Mouse (Mus musculus) hindbrain, embryonic 11.5 days (tissue): Measurements from ENCODE around the gene Armc6. TPM values are rescaled to one million over a fixed set of nuclear protein-coding genes. Genes with fewer than 3 reads are reported as not detected.

Source experiments
- ATAC-seq: fragments of 200-750 bp; cut with Nextera tagmentation; 2 replicates; pipeline ENCODE4 v1.8.0; 2017; ENCODE audit warnings: mild to moderate bottlenecking, moderate TSS enrichment, moderate library complexity; ENCODE audit not compliant: low FRiP score
- DNase-seq: peaks from one replicate; pipeline ENCODE4 v3.0.0-alpha.2; 2015; ENCODE audit warnings: low spot score
- H3K27ac ChIP-seq: fragments of 300-500 bp; sonication (generic); 2 replicates; pipeline ENCODE4 v1.5.1; 2014; ENCODE audit warnings: mild to moderate bottlenecking, low read depth, low read length
- H3K27me3 ChIP-seq: fragments of 300-500 bp; sonication (generic); 2 replicates; pipeline ENCODE4 v1.6.1; 2014; ENCODE audit warnings: mild to moderate bottlenecking, low read length, moderate library complexity, mixed read lengths; ENCODE audit not compliant: control insufficient read depth, insufficient read depth
- H3K36me3 ChIP-seq: fragments of 300-500 bp; sonication (generic); 2 replicates; pipeline ENCODE4 v1.6.1; 2014; ENCODE audit warnings: mild to moderate bottlenecking, low read length, moderate library complexity, mixed read lengths; ENCODE audit not compliant: control insufficient read depth, insufficient read depth
- H3K4me1 ChIP-seq: fragments of 300-500 bp; sonication (generic); replicated peaks from 2 replicates; pipeline ENCODE4 v1.6.1; 2014; ENCODE audit warnings: low read length, mixed read lengths; ENCODE audit not compliant: control insufficient read depth, insufficient read depth
- H3K4me2 ChIP-seq: fragments of 300-500 bp; sonication (generic); replicated peaks from 2 replicates; pipeline ENCODE4 v1.6.1; 2014; ENCODE audit warnings: mild to moderate bottlenecking, low read depth, low read length
- H3K4me3 ChIP-seq: fragments of 300-500 bp; sonication (generic); 2 replicates; pipeline ENCODE4 v1.5.1; 2014; ENCODE audit warnings: low read depth, low read length
- H3K9ac ChIP-seq: fragments of 300-500 bp; sonication (generic); 2 replicates; pipeline ENCODE4 v1.6.1; 2014; ENCODE audit warnings: low read depth, low read length
- H3K9me3 ChIP-seq: fragments of 300-500 bp; sonication (generic); 2 replicates; pipeline ENCODE4 v1.6.1; 2016; ENCODE audit warnings: low read length; ENCODE audit not compliant: control insufficient read depth
- WGBS: fragments of 180-500 bp; shearing (Covaris S2); extraction: QIAGEN DNeasy Blood & Tissue Kit; methylation state at CpG from one replicate; pipeline ENCODE4 v1.1.7; 2014; 5-methylcytosine and 5-hydroxymethylcytosine counted together
- polyA plus RNA-seq: library from polyadenylated mRNA; unstranded; fragments of >200 nt; fragmentation: Nextera tagmentation; extraction: Ambion mirVana; gene quantifications from 2 replicates; pipeline ENCODE4 v1.2.1, GENCODE M21; 2014

Armc6 gene
- polyA plus RNA-seq, 1 experiment from 2014 or later = 37.5 TPM

- ATAC-seq (no peak), DNase-seq (no peak)
- Histone ChIP-seq H3K9ac (no peak overlapping the region), H3K27me3 (no peaks in the 10 kb centered on the region), H3K4me1 (no peaks in the 10 kb centered on the region), H3K4me2 (no peak overlapping the region), H3K4me3 (no peak overlapping the region), H3K36me3 (no peaks in the 10 kb centered on the region), H3K27ac (no peak overlapping the region), H3K9me3 (no peaks in the 10 kb centered on the region)
- 68% methylated on average over 5 of the region's 5 CpGs for WGBS
These were observed 34.1 kb downstream of the Armc6 start for GRCm38 (mm10) chr8:70200098-70200681.

DNA sequence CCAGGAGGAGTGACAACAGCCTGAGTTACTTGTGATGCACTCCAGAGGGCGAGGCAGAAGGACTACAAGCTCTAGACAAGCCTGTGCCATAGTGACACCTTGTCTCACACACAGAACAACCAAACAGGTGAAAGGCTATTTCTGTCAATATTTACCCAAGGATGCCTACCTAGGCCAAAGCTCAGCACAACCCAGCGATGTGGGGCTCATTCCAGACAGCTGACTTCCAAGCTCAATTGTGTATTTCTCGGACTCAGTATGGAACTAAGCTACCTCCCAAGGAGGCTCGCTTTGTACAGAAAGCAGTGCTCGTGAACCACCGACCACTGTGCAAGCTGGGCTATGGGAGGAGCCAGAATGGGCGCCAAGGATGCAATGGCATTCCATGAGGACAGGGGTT lies 36.7 kb downstream of the Armc6 start:
- Histone ChIP-seq H3K36me3 (no peaks in the 10 kb centered on the region), H3K4me3 (no peak overlapping the region), H3K27me3 (no peaks in the 10 kb centered on the region), H3K27ac (no peak overlapping the region), H3K4me2 (no peak overlapping the region), H3K9ac (no peak overlapping the region), H3K4me1 (no peaks in the 10 kb centered on the region), H3K9me3 (no peaks in the 10 kb centered on the region)
- DNase-seq (no peak), ATAC-seq (no peak)
- 49% methylated on average over 7 of the region's 7 CpGs for WGBS

DNA sequence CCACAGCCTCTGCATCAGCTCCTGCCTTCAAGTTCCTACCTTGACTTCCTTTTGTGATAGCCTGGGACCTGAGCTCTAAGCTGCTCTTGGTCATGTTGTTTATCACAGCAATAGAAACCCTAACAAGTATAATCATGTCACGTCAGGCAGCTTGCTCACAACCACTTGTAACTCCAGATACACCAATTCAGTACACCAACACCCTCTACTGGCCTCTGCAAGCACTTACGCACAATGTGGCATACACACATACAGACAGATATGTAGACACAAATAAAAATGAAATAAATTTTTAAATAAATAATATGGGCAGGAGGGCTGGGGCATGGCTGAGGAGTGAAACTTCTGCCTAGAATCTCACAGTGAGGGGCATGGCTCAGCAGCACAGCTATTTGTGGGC lies 38.5 kb downstream of the Armc6 start:
- Histone ChIP-seq H3K27me3 (no peaks in the 10 kb centered on the region), H3K4me3 (no peak overlapping the region), H3K9ac (no peak overlapping the region), H3K9me3 (no peaks in the 10 kb centered on the region), H3K36me3 (no peaks in the 10 kb centered on the region), H3K4me1 (no peaks in the 10 kb centered on the region), H3K27ac (no peak overlapping the region), H3K4me2 (no peak overlapping the region)
- 88% methylated on average over 2 of the region's 2 CpGs for WGBS
- no peak for DNase-seq
- no peak for ATAC-seq

DNA sequence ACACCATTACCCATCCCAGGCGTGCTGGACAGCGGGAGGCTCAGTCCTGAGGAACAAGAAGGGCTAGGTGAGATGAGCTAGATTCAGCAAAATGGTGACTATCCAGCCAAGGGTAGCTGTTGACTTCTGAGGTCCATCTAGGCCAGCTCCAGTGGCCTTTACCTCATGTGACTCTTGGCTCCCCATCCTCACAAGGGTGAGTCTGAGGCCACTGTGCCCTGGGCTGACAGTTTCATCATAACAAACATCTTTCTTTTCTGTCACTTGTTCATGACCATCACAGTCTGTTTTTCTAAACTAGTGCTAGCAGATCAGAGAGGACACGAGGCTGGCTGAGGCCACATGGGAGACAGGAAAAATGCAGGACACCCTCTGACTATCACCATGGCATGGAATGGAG lies 40.1 kb downstream of the Armc6 start:
- Histone ChIP-seq H3K9ac (no peak overlapping the region), H3K9me3 (no peaks in the 10 kb centered on the region), H3K4me1 (no peaks in the 10 kb centered on the region), H3K4me2 (no peak overlapping the region), H3K27me3 (no peaks in the 10 kb centered on the region), H3K36me3 (no peaks in the 10 kb centered on the region), H3K27ac (no peak overlapping the region), H3K4me3 (no peak overlapping the region)
- WGBS = 79% methylated on average over 3 of the region's 3 CpGs
- no peak for DNase-seq
- no peak for ATAC-seq

DNA sequence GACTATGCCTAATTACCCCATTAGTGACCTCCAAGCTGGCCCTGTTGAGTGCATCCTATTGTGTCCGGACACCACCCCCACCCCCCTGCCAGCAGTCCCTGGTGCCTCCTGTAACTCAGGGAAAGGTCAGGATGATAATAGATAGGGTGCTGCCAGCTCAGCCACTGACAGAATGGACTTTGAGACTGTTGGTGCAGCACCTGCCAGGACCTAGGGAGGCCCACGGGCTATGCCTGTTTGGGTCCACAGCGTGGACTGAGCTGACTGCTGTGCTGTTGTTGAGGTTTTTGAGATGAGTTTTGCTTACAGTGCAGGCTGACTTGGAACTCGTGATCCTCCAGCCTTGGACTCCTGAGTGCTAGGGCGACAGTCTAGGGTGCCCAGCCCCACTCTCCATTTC lies 41.0 kb downstream of the Armc6 start:
- H3K27me3 ChIP-seq = no peaks in the 10 kb centered on the region
- no peak overlapping the region for H3K4me3 ChIP-seq
- no peaks in the 10 kb centered on the region for H3K36me3 ChIP-seq
- WGBS = 50% methylated on average over 5 of the region's 5 CpGs
- no peak overlapping the region for H3K4me2 ChIP-seq
- no peak overlapping the region for H3K9ac ChIP-seq
- no peaks in the 10 kb centered on the region for H3K9me3 ChIP-seq
- DNase-seq = no peak
- ATAC-seq = no peak
- H3K27ac ChIP-seq = no peak overlapping the region
- no peaks in the 10 kb centered on the region for H3K4me1 ChIP-seq

DNA sequence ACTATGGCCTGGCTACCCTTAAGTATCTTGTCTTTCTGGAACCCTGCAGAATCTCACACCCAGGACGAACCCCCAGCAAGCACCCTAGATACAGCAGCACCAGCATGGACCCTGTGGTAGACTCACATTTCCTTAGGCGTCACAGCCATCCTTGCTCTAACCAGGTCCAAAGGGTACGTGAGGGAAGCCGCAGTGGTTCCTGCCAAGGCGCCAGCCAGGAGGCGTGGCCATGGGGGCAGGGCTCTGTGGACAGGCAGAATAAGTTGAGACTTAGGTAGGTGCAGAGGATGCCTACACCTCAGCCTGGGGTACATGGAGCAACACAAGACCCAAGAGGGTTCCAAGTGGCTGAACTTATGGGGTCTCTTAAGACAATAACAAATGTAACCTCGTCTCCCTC lies 45.6 kb downstream of the Armc6 start:
- DNase-seq (no peak), ATAC-seq (no peak)
- H3K4me3 ChIP-seq = no peak overlapping the region
- no peak overlapping the region for H3K9ac ChIP-seq
- no peaks in the 10 kb centered on the region for H3K27me3 ChIP-seq
- H3K4me2 ChIP-seq = no peak overlapping the region
- H3K9me3 ChIP-seq = no peaks in the 10 kb centered on the region
- no peaks in the 10 kb centered on the region for H3K36me3 ChIP-seq
- no peak overlapping the region for H3K27ac ChIP-seq
- WGBS = 71% methylated on average over 7 of the region's 7 CpGs
- H3K4me1 ChIP-seq = no peaks in the 10 kb centered on the region

DNA sequence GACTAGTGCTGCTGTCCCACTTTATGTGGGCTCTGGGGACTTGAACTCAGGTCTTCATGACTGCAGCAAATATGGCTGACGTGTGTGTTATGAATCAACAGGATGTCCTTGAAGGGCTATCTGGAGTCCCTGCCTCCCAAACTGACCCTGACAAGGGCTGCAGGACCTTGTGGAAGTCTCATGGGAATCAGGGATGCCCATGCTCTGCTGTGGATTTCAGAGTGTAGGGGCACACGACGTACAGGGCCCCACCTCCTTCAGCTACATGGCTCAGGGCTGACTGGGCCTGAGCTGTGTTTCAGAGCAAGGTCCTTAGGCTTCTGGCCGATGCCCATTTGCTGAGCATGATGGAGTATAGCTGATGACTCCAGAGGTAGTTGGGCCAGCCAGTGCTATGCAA lies 51.1 kb downstream of the Armc6 start:
- no peak overlapping the region for H3K4me3 ChIP-seq
- no peak overlapping the region for H3K27ac ChIP-seq
- no peaks in the 10 kb centered on the region for H3K27me3 ChIP-seq
- no peak overlapping the region for H3K9ac ChIP-seq
- H3K4me2 ChIP-seq = no peak overlapping the region
- no peak for DNase-seq
- no peak for ATAC-seq
- H3K36me3 ChIP-seq = no peaks in the 10 kb centered on the region
- 90% methylated on average over 4 of the region's 4 CpGs for WGBS
- no peaks in the 10 kb centered on the region for H3K4me1 ChIP-seq
- H3K9me3 ChIP-seq = no peaks in the 10 kb centered on the region

DNA sequence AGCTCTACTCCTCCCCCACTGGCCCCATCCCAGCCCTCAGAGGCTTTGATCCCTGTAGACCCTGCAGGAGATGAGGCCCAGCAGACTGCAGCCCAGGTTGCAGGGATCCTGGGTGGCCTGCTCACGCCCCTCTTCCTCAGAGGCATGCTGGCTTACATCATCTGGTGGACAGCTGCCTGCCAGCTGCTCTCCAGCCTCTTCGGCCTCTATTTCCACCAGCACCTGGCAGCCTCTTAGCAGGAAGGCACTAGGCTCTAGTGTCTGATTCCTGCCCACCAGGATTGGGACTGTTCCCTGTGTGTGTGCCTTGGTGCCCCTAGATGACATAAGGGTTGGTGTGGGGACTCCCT lies 52.4 kb downstream of the Armc6 start:
- Histone ChIP-seq H3K36me3 (no peaks in the 10 kb centered on the region), H3K4me1 (no peaks in the 10 kb centered on the region), H3K4me2 (no peak overlapping the region), H3K9me3 (no peaks in the 10 kb centered on the region), H3K4me3 (no peak overlapping the region), H3K9ac (no peak overlapping the region), H3K27me3 (no peaks in the 10 kb centered on the region), H3K27ac (no peak overlapping the region)
- ATAC-seq (no peak), DNase-seq (no peak)
- WGBS = 66% methylated on average over 2 of the region's 2 CpGs

DNA sequence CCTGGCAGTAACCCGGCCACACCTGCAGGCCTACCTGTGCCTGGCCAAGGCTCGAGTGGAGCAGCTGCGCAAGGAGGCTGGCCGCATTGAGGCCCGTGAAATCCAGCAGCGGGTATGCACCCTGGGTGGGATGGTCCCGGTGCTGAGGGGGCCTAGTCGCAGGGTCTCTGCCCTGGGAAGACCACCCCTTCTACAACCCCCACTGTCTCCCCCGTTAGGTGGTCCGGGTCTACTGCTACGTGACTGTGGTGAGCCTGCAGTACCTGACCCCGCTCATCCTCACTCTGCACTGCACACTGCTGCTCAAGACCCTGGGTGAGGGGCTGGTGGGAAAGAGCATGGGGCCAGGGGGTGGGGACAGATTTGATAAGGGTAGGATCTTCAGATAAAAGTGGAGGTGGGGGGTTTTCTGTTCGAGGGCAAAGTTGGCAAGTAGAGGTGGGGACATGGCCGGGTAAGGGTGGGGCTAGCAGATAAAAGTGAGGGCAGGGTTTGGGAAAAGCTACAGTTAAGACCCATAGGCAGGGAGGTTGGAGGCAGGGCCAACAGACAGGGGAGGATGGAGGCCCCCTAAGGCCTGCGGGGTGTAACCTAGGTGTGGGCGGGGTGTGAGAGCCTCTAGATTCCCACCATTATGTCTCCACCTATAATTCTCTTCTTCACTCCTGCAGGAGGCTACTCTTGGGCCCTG lies 52.9 kb downstream of the Armc6 start:
- Histone ChIP-seq H3K9ac (no peak overlapping the region), H3K27ac (no peak overlapping the region), H3K27me3 (no peaks in the 10 kb centered on the region), H3K4me1 (no peaks in the 10 kb centered on the region), H3K36me3 (no peaks in the 10 kb centered on the region), H3K4me3 (no peak overlapping the region), H3K9me3 (no peaks in the 10 kb centered on the region), H3K4me2 (no peak overlapping the region)
- DNase-seq (no peak), ATAC-seq (no peak; the same call in 1 of the 2 replicates)
- WGBS = 81% methylated on average over 16 of the region's 16 CpGs
